Mouse (Mus musculus) spleen, adult 2 months (tissue): ENCODE data around the gene Sh3yl1.

Experiments used
- CTCF ChIP-seq: fragments of 200-500 bp; IDR thresholded peaks from 2 replicates; pipeline ENCODE4 v1.5.1; 2011; ENCODE audit warnings: mild to moderate bottlenecking, inconsistent platforms; ENCODE audit not compliant: insufficient read depth, insufficient read length, insufficient replicate concordance; ENCODE audit errors: extremely low read depth
- POLR2A ChIP-seq: fragments of 200-500 bp; IDR thresholded peaks from 2 replicates; pipeline ENCODE4 v1.6.1; 2011; ENCODE audit warnings: low read depth, low read length, inconsistent platforms

DNA sequence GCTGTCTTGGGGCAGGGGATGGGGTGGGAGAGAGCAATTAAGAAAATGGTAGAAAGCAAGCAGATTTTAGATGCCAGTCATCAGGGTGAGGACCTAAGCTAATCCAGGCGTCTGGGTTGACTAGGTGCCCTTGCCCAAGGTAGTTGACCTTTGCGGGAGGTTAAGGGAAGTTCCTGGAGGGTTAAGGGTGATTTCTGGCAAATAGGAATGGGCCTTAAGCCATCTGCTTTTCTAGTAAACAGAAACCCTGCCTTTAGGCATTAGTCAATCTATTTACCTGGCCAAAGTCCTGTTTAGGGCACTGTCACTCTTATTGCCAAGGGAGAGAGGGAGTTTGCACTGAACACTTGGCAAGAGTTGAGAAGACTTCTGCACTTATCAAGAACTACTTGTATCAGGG is 25.4 kb downstream of the Sh3yl1 start:
- no peak for TF ChIP-seq CTCF
- no peak for TF ChIP-seq POLR2A
